Mouse (Mus musculus): ENCODE results near the gene Fabp3.

GRCm38 (mm10) chr4:130304746-130305145, 3.6 kb upstream of the Fabp3 start:
- TF ChIP-seq POLR2A (IDR thresholded peaks at IDR 0.05; ENCODE audit: insufficient read depth, low read depth, low read length) (no peak), CTCF (IDR thresholded peaks at IDR 0.05) (no peak)

All from heart, adult 2 months (tissue).